Mouse (Mus musculus) thymus, adult 18-20 months (tissue): ENCODE data around the gene Peak1.

Experiments
- DNase-seq, 2 experiments: peaks; one replicate each; pipeline ENCODE4 v3.0.0; 2022; ENCODE audit warnings: mixed read lengths in 2 of 2

The Peak1 gene

DNA sequence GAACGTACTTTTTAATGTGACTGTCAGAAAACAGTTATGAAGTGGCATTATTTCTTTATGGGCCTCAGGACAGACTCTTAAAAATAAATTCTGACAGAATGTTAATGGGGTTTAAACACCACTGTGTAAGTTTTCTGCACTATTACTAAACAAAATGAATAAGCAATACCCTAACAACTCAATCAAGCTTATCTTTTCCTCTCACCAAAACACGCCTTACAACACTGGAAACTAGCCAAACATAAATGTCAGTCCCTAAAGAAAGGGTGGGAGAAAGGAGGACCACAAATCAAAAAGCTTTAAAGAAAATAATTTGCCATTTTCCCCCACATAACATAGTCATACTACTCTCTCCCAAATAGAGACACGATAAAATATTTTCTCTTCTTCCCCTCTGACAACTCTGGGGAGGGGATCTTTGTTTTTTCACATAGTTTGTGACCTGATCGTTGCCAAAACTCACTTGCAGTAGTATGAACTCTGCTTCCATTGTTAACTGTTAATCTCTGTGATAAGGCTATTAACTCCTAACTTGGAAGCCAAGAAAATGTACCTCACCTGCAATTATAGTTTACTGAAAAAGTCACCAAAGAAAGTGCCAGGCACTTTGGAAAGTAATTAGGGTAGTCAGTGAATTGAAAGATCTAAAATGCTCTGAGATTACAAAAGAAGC lies 1.8 kb downstream of the Peak1 start:
- no peak for DNase-seq

DNA sequence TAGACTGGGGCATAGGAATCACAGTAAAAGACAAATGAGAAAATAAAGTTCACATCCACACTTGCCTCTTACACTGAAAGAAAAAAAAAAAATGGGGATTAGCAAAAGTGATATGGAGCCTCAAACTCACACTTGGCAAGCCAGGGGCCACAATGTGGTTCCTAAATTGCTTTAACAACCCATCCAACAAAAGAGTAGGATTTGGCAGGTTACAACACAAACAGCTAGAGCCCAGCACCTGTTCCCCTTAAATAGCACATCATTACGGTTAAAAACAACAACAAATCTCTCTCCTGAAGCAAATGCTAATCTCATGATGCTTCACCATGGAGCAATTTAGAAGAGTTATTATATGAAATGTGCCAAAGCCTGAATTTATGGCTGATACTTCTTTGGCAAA lies 2.5 kb downstream of the Peak1 start:
- no peak for DNase-seq

DNA sequence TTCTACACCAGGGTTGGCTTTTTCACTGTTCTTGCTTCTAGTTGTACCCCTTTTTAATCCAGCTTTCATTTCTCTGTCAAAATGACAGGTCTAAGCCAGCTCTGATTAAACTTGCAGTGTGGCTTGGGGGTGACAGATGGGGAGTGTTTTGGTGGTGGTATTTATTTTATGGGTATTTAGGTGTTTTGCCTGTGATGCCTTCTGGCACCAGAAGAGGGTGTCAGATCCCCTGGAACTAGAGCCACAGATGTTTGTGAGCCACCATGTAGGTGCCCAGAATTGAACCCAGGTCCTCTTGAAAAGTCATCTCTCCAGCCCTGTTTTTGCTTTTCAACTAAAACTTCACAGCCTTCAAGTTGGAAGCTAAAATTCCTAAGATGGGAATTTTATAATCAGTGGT lies 3.5 kb downstream of the Peak1 start:
- DNase-seq: no peak

DNA sequence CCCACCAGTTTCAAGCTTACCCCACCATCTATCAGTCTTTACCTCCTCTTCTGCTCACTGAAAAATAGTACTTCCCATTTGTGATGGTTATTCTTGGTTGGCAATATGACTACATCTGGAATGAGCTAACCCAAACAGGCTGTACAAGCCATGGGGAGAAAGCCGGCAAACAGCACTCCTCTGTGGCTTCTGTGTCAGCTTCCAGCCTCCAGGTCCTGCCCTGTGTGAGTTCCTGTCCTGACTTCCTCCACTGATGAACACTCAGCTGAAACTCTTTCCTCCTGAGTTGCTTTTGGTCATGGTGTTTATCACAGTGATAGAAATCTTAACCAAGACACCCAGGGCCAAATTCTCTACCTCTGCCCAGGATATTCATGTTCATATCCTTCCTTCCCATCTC lies 5.2 kb downstream of the Peak1 start:
- DNase-seq: no peak

DNA sequence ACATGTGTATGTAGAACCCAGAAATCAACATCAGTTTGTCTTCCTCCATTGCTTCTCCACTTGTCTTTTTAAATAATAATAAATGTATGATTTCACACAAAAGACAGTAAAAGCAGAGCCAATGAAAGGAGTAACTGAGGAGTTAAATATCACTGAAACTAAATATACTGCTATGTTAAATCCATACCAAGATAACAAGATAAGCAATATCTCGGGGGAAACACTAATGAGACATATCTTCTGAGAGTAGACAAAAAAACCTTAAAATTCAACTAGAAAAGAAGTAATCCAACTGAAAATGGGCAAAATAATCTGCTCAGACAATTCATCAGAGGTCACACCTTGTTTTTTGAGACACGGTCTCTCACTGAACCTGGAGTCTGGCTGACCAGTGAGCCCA lies 7.9 kb downstream of the Peak1 start:
- no peak for DNase-seq

DNA sequence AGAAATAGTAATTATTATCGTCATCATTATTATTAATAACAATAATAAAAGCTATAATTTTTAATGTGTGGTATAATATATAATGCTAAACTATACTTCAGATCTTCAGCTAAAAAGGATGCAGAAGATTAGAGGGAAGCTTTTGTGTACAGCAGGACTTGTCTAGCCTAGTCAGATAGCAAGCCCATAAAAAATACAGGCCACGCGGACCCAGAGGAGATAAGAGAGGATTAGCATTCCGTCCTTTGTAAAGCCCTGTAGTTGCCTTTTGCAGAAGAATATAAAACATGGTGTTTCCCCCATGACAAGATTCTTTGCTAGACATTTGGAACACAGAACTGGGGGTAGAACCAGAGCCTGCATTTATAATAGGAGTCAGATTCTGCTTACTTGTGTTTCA lies 13.2 kb downstream of the Peak1 start:
- DNase-seq: no peak

DNA sequence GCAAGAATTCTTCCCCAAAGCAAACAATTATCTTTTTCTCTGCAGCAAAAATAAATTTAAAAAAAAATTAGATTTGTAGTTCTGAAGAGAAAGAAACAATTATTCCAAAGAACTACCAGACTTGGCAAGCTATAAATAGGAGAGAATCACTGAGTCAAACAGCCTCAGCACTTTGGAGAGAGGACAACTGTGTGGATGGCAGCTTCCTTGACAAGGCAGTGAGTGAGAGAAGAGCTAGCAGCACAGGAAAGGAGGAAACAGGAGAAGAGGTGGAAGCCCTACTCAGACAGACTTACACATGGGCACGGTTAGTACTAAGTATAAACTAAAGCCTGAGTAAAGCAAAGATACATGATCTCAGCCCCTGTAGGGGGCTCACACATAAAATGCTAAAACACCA lies 21.6 kb downstream of the Peak1 start:
- DNase-seq: no peak

DNA sequence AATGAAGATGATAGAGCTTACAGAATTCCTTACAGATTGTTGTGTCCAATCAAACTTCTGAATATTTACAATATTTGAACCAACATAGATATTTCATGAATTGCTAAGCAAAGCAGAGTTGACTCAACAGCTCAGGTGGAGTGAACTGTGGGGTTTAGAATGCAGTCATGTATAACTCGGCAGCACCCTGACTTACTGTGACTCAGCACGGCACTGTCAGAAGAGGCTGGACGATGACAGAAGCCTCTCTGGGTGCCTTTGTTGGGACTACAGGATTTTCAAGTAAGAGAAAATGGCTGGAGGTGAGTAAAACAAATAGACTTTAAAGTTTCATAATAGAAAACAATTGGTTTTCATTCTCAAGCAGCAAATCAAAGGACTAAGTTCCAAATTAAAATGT lies 25.0 kb downstream of the Peak1 start:
- DNase-seq: no peak

DNA sequence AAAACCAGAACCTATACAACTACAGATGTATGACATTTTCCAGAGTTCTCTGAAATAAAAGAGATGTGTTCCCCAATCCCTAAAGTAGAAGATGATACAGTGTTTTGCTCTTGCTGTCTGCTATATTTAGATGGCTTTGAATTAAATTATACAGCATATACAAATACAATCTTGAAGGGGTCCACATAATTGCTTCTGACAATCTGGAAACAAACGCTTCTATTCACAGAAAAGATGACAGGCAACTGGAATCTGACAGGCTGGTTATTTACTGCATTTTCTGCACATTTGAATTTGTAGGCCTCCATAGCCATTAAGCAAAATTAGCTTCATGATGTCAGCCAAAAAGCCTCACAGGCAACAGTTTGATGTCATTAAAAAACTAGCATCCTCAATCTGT lies 35.1 kb downstream of the Peak1 start:
- no peak for DNase-seq

DNA sequence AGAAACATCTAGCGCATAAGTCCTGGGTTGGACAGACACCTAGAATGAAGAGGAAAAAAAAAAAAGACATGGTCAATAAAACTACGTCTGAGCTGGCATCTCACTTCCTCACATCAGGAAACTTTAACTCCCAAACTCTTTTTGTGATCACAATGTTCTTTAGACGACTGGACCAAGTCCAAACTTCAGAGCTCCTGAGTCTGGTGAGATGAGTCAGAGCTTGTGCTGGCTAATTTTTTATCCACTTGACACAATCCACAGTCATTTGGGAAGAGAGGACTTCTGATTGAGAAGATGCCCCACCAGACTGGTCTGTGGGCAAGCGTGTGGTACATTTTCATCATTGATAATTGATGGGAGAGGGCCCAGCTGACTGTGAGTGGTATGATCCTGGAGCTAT lies 43.5 kb downstream of the Peak1 start:
- no peak for DNase-seq

DNA sequence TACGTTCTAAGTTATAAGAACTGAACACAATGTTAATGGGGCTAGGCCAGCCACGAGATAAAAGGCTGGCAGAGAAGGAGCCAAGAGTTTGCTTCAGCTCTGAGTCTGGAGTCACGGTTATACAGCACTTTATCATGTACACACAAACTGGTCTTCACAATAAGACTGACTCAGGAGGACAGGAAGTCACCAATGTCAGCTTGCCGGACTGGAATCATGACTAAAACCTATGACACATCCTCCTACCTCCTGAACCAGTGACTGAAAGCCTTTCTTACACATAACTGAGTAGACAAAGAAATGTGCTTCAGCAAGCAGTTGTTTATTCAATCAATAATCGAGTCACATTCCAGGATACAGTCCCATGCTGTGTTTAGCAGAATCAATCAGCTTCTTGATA lies 47.2 kb downstream of the Peak1 start:
- DNase-seq: no peak

DNA sequence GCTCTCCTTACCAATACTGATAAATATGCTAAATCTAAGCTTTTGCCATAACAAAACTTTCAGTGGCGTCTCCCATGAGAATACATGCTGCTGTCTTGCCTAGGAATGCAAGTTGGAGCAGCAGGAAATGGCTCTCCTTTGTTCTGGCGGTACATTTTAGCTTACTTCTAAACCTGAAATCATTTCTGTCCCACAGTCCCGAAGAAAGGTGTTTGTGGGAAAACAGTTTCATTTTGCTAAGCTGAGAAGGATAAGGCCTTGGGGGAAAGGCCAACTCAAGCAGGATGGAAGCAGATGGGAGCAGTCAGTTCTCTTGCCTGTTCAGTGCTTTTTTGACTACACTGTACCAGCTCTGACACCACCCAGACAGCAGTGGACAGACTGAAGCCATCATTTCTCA lies 49.1 kb downstream of the Peak1 start:
- DNase-seq: no peak

DNA sequence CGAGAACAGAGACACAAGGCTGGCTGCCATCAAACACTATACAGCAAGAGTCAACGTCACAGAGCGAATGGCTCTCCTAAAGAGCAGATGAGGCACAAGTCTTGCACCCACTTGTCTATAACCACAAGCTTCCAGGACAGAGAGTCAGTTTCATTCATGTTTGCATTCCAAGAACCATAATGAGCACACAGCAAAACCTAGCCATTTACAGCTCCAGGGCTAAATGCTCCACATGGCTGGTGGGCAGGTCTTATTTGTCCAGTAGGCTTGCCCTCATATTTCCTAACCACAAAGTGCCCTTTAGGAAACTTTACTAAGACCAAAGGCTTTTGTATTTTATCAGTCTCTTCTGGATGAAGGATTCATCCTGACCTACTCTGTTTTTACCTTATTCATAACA lies 54.6 kb downstream of the Peak1 start:
- DNase-seq: no peak

DNA sequence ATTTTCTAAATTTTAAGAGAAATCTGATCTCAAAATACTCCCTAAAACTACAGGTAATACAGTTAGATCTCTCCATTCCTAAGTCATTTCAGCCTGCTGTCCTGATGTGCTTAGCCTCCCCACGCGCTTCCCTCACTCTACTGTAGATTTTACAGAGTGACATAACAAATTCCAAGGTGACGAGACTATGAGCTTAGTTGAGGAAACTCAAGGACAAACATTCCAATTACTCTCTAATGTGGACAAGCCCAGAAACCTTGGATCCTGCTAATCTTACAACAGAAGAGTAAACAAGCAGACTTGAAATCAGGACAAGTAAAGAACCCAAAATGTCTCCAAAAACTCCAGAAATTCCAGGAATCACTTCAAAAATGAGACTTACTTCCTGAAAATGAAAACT lies 58.6 kb downstream of the Peak1 start:
- DNase-seq: no peak

DNA sequence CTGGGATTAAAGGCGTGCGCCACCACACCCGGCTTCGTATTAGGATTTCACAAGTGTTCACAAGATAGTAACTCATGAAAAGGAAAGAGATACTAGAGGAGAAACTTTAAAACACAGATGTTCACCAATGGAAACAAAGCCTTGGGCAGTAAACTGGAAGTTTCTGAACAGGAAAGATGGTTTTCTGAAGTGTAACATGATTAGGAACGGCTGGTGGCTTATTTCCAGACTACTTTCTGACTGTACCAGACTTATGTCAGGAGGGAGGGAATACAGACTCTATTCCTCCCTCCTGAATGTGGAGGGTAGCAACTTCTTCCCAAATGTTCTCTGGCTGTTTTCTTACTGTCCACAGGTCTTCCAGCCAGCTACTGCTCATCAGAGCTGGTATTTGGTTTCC lies 62.7 kb downstream of the Peak1 start:
- no peak for DNase-seq

DNA sequence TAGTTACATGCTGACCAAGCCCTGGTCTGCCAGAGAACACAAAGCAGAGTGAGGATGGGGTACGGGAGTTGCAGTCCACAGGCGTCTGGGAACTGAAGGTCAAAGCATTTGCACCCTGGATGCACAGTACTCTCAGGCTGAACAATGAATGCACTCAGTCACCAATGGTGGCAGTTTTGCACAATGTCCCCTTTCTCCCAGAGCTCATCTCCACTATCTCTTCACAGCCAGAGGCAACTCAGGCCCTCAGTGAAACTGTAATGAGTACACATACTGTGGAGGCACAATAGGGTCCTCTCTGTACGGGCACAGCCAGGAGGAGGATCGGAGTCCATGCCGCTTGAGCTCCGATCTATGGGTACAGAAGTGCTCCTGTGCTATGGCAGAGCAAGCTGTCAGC lies 71.5 kb downstream of the Peak1 start:
- no peak for DNase-seq

DNA sequence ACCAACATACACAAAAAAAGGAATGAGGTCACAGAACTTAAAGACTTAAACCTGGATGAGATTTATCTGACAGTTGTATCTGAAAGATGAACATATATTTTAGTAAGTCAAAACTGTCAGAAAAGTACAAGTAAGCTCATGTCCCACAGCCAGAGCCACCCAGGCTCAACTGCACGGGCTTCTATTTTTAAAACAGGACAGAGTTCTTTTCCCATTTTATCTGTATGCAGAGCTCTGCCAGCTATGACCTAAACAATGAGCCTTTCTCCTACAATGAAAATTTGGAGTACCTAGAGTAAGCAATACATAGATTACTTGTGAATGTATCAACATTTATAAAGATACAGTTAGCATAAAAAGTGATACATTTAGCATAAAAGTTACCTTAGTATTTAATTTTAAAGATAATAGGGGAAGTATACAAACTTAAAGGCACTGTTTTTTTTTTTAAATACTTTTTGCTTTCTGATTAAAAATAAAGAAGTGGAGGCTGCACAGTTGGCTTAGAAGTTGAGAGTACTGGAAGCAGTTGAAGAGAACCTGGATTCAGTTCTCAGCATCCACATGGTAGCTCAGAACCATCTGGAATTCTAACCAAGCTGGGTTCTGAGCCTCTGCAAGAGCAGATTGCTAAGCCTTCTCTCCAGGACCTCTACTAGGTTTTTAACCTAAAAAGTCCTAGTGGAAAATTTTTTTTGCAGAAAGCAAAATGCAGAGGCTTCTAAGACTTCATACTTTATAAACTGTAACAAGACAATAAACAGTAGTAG lies 78.3 kb downstream of the Peak1 start:
- no peak for DNase-seq

DNA sequence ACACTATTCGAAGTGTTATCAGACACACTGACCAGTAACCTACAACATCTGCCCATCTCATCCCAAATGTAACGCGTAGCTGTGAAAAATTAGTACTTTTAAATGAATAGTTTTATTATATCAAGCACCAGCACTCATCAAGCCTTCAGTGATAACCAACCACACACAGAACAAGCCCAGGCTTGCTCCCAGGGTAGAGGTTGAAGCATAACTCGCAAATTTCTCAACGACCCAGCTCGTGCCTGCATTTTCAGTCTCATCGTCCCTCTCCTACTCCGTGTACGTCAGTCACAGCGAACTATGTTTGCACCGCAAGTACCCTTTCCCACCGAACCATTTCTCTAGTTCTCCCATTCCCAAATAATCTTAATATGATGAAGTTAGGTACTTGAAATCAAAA lies 83.5 kb downstream of the Peak1 start:
- no peak for DNase-seq

DNA sequence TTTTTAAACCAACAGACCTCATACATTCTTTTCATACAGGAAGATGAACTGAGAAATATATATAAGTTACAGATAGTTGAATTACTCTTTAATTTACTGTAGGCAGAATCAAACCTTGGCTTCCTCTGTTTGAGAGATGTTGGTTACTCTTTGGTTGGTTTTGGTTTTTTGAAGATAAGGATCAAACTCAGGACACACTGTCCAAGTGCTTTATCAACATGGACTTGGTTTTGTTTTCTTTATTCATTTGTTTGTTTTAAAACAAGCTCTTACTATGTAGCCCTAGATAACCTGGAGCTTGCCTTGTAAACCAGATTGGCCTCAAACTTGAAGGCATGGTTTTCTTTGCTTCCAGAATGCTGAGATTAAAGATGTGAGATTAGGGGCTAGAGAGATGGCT lies 85.1 kb downstream of the Peak1 start:
- DNase-seq: no peak

DNA sequence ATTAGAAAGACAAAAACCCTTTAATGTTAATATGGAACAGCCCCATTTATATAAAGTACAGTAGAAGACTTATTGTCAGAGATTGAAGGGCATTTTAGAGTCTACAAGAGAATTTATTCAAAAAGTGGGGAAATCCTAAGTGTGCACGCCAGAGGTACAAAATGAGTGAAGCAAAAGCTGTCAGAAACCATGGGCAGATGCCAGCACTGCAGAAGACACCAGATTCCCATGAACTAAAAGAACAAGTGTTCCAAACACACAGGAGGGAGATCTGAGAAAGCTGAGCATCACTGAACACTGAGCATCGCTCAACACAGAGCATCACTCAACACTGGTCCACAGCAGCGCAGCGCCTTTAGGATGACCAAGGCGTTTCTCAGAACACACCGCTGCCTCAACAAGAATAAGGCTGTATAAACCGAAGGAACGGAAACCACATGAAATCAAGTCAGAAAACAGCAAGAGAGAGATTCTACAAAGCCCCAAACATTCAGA lies 91.3 kb downstream of the Peak1 start:
- DNase-seq: no peak

DNA sequence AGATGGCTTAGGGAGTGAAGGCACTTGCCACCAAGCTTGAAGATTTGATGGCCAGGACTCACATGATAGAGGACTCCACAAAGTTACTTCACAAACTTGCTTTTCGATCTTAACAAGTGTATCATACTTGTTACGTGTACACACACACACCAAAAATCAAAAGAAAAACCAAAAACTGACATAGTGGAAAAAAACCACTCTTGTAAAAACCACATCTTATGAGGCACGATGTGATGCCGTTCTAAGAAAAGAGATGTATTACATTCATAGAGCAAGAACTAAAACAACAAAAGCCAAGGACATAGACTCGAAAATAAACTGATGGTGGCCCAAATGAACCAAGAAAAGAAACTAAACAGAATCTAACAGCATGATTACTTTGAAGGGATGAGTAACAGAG lies 92.1 kb downstream of the Peak1 start:
- no peak for DNase-seq

DNA sequence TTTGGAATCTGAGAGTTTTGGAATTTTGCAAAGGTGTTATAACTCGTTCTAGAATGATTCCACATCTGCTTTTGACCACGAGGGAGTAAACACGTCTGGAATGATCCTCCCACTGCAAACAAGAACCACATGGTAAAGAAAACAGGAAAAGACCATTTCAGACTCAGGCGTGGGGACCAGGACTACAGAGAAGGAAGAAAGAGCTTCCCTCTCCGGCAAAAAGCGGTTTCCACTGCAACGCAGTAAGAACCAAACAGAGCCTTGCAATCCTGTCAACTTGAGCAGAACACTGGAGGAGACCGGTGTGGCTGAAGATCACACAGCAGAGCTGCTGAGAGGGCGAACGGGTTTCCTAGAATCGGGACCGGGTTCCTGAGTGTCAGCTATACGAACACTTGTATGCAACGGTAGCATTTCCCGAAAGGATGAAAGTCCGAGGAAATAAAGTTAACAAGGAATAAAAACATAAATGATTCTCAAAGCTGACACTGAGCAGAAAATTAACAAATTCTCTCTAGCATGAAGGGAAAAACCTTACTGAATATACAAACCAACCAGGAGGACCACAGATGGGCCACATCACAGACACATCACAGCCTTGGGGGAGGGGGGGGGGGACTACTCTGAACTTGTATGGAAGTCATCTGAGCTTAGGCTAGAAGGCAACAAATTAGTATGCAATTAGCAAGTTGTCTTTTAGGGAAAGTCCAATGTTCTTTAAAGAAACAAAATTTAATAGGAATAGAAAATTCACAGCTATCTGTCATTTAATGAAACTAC lies 93.1 kb downstream of the Peak1 start:
- DNase-seq: no peak

DNA sequence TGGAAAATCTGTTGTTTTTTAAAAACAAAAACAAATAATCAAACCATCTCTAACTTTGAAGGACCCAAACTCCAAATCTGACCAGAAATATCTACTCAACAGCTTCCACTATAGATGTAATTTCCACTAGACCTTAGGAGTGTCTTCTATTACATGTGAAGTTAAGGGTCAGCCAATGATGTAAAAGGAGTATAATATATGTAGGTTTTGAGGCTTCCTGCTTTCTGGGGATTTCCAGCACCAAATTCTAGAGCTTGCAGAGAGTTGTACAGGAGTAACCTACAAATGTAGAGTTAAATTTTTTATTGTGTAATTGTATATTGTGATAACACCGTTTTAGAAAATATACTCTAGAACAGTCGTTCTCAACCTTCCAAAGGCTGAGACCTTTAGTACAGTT lies 96.6 kb downstream of the Peak1 start:
- DNase-seq: no peak

DNA sequence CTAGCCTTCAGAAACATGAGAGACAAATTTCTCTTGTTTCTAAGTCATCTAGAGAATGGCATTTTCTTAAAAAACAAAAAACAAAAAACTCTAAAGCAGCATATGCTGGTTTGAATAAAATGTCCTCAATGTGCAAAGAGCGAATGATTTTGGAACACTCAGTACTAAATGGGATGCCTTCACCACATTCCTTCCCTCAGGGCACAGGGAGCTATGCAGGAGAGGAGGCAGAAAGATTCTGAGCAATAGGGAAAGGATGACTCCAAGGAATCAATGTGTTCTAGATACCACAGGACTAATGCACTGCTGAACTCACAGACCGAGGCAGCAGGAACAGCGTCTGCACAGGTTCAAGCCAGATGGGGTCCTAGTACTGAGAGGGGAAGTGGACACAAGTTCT lies 103.5 kb downstream of the Peak1 start:
- DNase-seq: no peak
